Mouse (Mus musculus) neural tube, embryonic 14.5 days (tissue): ENCODE data around the gene Frmd4b. TPM values are rescaled to one million over a fixed set of nuclear protein-coding genes. Genes with fewer than 3 reads are reported as not detected.
A peak's percentile ranks its signal among the peaks of the same experiment; 100 is the strongest.
"Not testable (repeated sequence)": the region's sequence is repeated elsewhere in the genome, so short reads cannot be mapped to it uniquely, and the experiment has no call there.

Source experiments
- ATAC-seq: fragments of 200-750 bp; cut with Nextera tagmentation; 2 replicates; pipeline ENCODE4 v1.8.0; 2017; ENCODE audit warnings: low read depth, mild to moderate bottlenecking, moderate TSS enrichment, moderate library complexity
- H3K27ac ChIP-seq: fragments of 300-500 bp; sonication (generic); 2 replicates; pipeline ENCODE4 v1.5.1; 2014; ENCODE audit warnings: low read depth, mild to moderate bottlenecking, control low read depth, low read length, moderate library complexity, mixed read lengths
- H3K27me3 ChIP-seq: fragments of 300-500 bp; sonication (generic); 2 replicates; pipeline ENCODE4 v1.6.1; 2014; ENCODE audit warnings: low read length; ENCODE audit not compliant: control insufficient read depth, insufficient read depth
- H3K36me3 ChIP-seq: fragments of 300-500 bp; sonication (generic); 2 replicates; pipeline ENCODE4 v1.6.1; 2014; ENCODE audit warnings: low read length, mixed read lengths; ENCODE audit not compliant: control insufficient read depth, insufficient read depth
- H3K4me1 ChIP-seq: fragments of 300-500 bp; sonication (generic); 2 replicates; pipeline ENCODE4 v1.6.1; 2014; ENCODE audit warnings: low read length; ENCODE audit not compliant: control insufficient read depth, insufficient read depth
- H3K4me2 ChIP-seq: fragments of 300-500 bp; sonication (generic); 2 replicates; pipeline ENCODE4 v1.6.1; 2014; ENCODE audit warnings: mild to moderate bottlenecking, low read depth, low read length, control low read depth
- H3K4me3 ChIP-seq: fragments of 300-500 bp; sonication (generic); 2 replicates; pipeline ENCODE4 v1.5.1; 2014; ENCODE audit warnings: low read depth, low read length, control low read depth, mixed read lengths
- H3K9ac ChIP-seq: fragments of 300-500 bp; sonication (generic); replicated peaks from 2 replicates; pipeline ENCODE4 v1.6.1; 2014; ENCODE audit warnings: low read depth, mild to moderate bottlenecking, control low read depth, low read length, mixed read lengths
- H3K9me3 ChIP-seq: fragments of 300-500 bp; sonication (generic); 2 replicates; pipeline ENCODE4 v1.6.1; 2016; ENCODE audit warnings: low read length; ENCODE audit not compliant: control insufficient read depth
- WGBS: fragments of 180-500 bp; shearing (Covaris S2); extraction: QIAGEN DNeasy Blood & Tissue Kit; methylation state at CpG from one replicate; pipeline ENCODE4 v1.1.7; 2014; 5-methylcytosine and 5-hydroxymethylcytosine counted together
- polyA plus RNA-seq: library from polyadenylated mRNA; unstranded; fragments of >200 nt; fragmentation: Nextera tagmentation; extraction: Ambion mirVana; gene quantifications from 2 replicates; pipeline ENCODE4 v1.2.1, GENCODE M21; 2014

The Frmd4b gene
- polyA plus RNA-seq, 1 experiment from 2014 or later: 26.8 TPM

DNA sequence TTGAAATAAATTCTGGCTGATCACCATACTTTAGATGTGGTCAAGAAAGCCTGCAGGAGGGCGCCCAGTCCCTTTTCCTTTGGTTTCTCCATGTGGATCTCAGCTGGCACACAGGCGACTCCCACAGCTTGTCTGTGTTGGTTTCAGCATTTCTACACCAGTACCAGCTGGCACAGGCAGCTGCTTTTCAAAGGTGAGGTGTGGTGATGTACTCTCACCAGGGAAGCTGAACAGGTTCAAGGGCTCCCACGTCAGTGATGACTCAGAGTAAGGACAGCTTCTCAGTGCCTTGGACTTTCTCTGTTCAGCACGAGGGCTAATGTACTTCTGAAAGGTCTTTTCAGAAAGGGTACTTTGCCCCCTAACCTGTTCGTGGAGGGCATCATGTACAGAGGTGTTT is 232.4 kb downstream of the Frmd4b start:
- Histone ChIP-seq H3K27ac (no peak overlapping the region), H3K4me1 (no peaks in the 10 kb centered on the region), H3K9ac (no peak overlapping the region), H3K27me3 (no peaks in the 10 kb centered on the region), H3K4me3 (no peak overlapping the region), H3K9me3 (no peaks in the 10 kb centered on the region), H3K36me3 (no peaks in the 10 kb centered on the region), H3K4me2 (no peak overlapping the region)
- 89% methylated on average over 5 of the region's 5 CpGs for WGBS
- no peak for ATAC-seq

DNA sequence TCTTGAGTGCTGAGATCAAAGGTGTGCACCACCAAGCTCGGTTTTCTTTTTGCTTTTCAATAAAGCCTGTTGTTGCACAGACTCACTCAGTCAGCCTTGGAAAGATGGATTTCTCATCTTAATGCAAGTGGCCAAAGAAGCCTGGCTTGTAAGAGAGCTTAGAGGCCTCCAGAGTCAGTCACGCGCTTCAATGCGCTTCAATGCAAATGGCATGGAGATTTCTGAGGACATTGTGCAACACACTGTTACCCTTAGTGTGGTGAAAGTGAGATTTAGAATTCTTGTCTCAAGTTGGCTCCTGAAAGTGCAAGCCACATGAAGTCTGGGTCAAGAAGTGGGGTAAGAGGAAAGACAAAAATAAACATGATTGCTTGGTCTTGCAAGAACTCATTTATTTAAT is 236.1 kb downstream of the Frmd4b start:
- no peak overlapping the region for H3K9ac ChIP-seq
- H3K9me3 ChIP-seq: no peaks in the 10 kb centered on the region
- no peak for ATAC-seq
- H3K4me1 ChIP-seq: no peaks in the 10 kb centered on the region
- H3K27me3 ChIP-seq: no peaks in the 10 kb centered on the region
- H3K36me3 ChIP-seq: no peaks in the 10 kb centered on the region
- no peak overlapping the region for H3K4me2 ChIP-seq
- no peak overlapping the region for H3K4me3 ChIP-seq
- no peak overlapping the region for H3K27ac ChIP-seq
- WGBS: 69% methylated on average over 4 of the region's 4 CpGs

DNA sequence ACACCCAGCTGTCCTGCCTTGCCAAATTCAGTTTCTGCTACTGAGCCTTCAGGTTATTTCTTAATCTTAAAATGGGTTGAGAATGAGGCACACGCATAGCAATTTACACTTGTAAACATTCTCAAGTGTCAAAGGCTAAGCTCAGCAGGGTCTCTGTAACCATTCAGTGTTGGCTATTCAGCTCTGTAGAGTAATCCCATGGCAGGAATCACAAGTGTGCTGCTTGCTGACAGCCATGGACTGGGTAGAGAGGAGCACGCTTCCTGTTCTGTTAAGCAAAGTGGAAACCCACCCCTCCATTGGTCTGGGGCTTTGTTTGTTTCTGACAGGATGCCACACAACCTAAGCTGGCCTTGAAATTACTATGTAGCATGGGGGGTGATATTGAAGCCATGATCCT is 246.4 kb downstream of the Frmd4b start:
- H3K27ac ChIP-seq: no peak overlapping the region
- no peak overlapping the region for H3K4me3 ChIP-seq
- H3K9ac ChIP-seq: no peak overlapping the region
- no peak overlapping the region for H3K4me2 ChIP-seq
- no peak for ATAC-seq
- H3K27me3 ChIP-seq: no peaks in the 10 kb centered on the region
- WGBS: 27% methylated on average over 2 of the region's 2 CpGs
- no peaks in the 10 kb centered on the region for H3K36me3 ChIP-seq
- no peaks in the 10 kb centered on the region for H3K4me1 ChIP-seq
- H3K9me3 ChIP-seq: no peaks in the 10 kb centered on the region

DNA sequence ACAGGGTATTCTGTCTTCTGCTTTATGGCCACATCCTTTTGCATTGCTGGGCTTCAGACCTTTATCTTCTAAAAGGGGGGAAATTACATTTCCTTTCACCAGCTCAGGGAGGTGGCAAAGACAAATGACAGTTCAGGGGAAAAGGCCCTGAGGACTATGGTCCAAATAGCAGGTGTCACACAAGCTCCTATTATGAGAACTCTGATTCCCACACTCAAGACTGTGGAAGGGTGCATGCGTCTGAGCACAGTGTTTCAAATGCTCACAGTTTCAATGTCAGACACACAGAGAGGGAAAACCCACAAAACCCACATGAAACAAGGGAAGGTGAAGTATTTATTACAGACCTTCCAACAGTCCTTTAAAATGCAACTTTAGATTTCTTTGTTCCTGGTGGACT is 246.9 kb downstream of the Frmd4b start:
- no peak overlapping the region for H3K4me3 ChIP-seq
- H3K9ac ChIP-seq: no peak overlapping the region
- no peak for ATAC-seq
- no peaks in the 10 kb centered on the region for H3K4me1 ChIP-seq
- WGBS: 21% methylated on average over 1 of the region's 1 CpGs
- H3K27me3 ChIP-seq: no peaks in the 10 kb centered on the region
- no peaks in the 10 kb centered on the region for H3K36me3 ChIP-seq
- no peak overlapping the region for H3K4me2 ChIP-seq
- H3K27ac ChIP-seq: no peak overlapping the region
- H3K9me3 ChIP-seq: no peaks in the 10 kb centered on the region

DNA sequence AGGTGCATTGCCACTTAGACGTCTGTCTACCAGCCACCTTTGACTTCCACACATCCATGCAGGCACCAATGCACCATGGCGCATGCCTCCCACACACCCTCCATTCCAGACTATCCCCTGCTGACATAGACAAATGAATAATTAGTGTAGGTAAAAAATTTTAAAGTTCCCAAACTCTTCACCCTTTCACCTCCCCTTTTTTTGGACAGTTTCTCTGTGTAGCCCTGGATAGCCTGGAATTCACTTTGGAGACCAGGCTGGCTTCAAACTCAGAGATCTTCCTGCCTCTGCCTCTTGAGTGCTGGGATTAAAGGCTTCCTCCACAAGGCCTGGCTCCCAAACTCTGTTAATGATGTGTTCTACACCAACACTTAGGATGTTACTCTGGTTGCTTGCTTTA is 253.5 kb downstream of the Frmd4b start:
- no peaks in the 10 kb centered on the region for H3K36me3 ChIP-seq
- H3K4me1 ChIP-seq: no peaks in the 10 kb centered on the region
- H3K4me3 ChIP-seq: no peak overlapping the region
- H3K4me2 ChIP-seq: no peak overlapping the region
- H3K9me3 ChIP-seq: no peaks in the 10 kb centered on the region
- no peak for ATAC-seq
- H3K9ac ChIP-seq: no peak overlapping the region
- no peak overlapping the region for H3K27ac ChIP-seq
- no peaks in the 10 kb centered on the region for H3K27me3 ChIP-seq
- 89% methylated on average over 2 of the region's 2 CpGs for WGBS

DNA sequence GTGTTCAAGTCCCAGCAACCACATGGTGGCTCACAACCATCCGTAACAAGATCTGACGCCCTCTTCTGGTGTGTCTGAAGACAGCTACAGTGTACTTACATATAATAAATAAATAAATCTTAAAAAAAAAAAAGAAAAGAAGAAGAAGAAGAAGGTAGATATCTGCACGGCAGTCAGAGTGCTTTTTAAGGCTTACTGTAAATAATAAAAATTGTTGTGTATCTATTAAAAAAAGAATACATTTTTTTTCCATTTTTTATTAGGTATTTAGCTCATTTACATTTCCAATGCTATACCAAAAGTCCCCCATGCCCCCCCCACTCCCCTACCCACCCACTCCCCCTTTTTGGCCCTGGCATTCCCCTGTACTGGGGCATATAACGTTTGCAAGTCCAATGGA is 259.7 kb downstream of the Frmd4b start:
- not testable (repeated sequence) for H3K9me3 ChIP-seq, H3K4me2 ChIP-seq, H3K9ac ChIP-seq, ATAC-seq, H3K27me3 ChIP-seq, H3K27ac ChIP-seq, H3K4me3 ChIP-seq, H3K36me3 ChIP-seq, H3K4me1 ChIP-seq
- 78% methylated on average over 2 of the region's 4 CpGs for WGBS

DNA sequence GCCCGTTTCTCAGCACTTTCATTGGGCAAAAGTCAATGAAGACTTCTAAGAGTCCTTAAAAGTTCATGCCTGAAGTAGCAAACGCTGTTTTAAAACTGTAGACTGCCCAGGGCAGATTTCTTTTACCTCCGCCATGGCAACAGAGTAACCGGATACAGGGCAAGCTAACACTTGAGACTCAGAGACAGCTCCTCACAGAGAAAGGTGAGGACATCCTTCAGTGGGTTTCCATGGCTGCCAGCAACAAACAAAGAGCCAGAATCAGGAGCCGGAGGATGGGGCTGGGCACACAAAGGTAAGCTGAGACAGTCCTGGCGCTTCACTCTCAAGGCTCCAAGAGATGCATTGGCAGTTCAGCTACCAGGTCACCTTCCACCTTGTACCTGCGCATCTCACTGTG is 260.7 kb downstream of the Frmd4b start:
- WGBS: 72% methylated on average over 7 of the region's 7 CpGs
- no peak overlapping the region for H3K4me2 ChIP-seq
- no peak overlapping the region for H3K4me3 ChIP-seq
- H3K9ac ChIP-seq: no peak overlapping the region
- no peaks in the 10 kb centered on the region for H3K27me3 ChIP-seq
- H3K9me3 ChIP-seq: no peaks in the 10 kb centered on the region
- no peak for ATAC-seq
- no peaks in the 10 kb centered on the region for H3K36me3 ChIP-seq
- H3K4me1 ChIP-seq: peaks cover 9% of the 10 kb centered on the region; the same call in 1 of the 2 replicates
- no peak overlapping the region for H3K27ac ChIP-seq

DNA sequence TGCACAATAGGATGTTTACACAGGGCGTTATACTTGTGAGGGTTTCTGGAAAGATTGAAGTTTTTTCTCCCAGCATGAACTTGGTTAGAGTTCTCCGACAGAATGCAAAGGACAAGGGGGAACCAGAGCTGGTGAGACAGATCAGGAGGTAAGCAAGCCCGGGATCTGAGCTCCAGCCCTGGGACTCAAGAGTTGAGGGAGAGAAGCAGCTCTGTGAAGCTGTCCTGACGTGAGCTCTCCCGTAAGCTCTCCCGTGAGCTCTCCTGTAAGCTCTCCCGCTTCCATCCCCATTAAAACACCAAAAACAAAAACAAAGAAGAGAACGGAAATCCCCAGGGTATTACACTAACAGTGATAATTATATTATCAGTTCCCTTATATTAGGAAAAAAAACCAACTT is 262.2 kb downstream of the Frmd4b start:
- no peaks in the 10 kb centered on the region for H3K9me3 ChIP-seq
- 16% methylated on average over 8 of the region's 8 CpGs for WGBS
- H3K27ac ChIP-seq: no peak overlapping the region
- no peaks in the 10 kb centered on the region for H3K27me3 ChIP-seq
- no peak overlapping the region for H3K9ac ChIP-seq
- no peak overlapping the region for H3K4me2 ChIP-seq
- ATAC-seq: no peak
- H3K4me3 ChIP-seq: no peak overlapping the region
- H3K4me1 ChIP-seq: peaks cover 9% of the 10 kb centered on the region; the same call in 1 of the 2 replicates
- H3K36me3 ChIP-seq: no peaks in the 10 kb centered on the region

DNA sequence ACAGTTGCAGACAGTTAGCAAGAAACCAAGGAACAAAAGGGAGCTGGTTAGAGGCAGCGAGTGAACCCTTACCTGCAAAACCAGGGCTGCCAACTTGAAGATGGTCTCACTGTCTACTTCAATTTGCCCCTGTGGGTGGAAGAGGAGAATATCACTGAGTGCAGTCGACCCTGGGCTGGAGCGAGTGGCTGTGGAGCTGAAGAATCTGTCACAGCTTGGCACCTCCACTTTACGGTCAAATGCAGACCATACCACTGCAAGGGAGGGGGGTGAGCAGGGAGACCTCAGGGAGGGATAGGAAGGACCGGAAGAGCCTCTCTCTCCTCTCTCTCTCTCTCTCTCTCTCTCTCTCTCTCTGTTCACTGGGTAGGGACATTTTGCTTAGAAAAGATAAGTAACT is 263.4 kb downstream of the Frmd4b start:
- H3K27ac ChIP-seq: no peak overlapping the region
- H3K27me3 ChIP-seq: no peaks in the 10 kb centered on the region
- WGBS: 11% methylated on average over 5 of the region's 5 CpGs
- peaks cover 9% of the 10 kb centered on the region; the same call in 1 of the 2 replicates for H3K4me1 ChIP-seq
- H3K9me3 ChIP-seq: no peaks in the 10 kb centered on the region
- H3K4me2 ChIP-seq: no peak overlapping the region
- H3K4me3 ChIP-seq: no peak overlapping the region
- ATAC-seq: peak; percentile 56; the same call in 1 of the 2 replicates
- H3K36me3 ChIP-seq: no peaks in the 10 kb centered on the region
- H3K9ac ChIP-seq: no peak overlapping the region

DNA sequence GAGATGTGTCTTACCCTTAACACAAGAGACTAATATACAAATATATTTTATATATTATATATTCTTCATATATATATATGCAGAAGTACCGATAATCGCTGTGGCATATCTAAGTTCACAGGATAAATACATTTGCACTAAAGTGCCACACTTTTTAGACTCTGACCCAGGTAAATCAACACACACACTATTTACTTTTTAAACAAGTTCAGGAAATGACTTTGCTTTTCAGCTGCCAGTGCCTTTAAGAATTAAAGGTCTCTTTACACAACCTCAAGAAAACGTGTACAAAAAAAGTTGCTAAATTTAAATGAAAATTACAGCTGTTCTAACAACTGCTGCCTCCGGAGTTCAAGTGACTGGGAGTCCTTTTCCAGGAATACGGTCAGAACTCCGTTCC is 264.0 kb downstream of the Frmd4b start:
- Histone ChIP-seq H3K4me2 (no peak overlapping the region), H3K9ac (no peak overlapping the region), H3K36me3 (no peaks in the 10 kb centered on the region), H3K4me3 (no peak overlapping the region), H3K27ac (no peak overlapping the region), H3K4me1 (peaks cover 9% of the 10 kb centered on the region; the same call in 1 of the 2 replicates), H3K9me3 (no peaks in the 10 kb centered on the region), H3K27me3 (no peaks in the 10 kb centered on the region)
- ATAC-seq: no peak
- whole genome bisulfite sequencing: 46% methylated on average over 6 of the region's 6 CpGs
